Comparison of ENCODE assay signal across 14 mouse cellular contexts in the genomic region with DNA sequence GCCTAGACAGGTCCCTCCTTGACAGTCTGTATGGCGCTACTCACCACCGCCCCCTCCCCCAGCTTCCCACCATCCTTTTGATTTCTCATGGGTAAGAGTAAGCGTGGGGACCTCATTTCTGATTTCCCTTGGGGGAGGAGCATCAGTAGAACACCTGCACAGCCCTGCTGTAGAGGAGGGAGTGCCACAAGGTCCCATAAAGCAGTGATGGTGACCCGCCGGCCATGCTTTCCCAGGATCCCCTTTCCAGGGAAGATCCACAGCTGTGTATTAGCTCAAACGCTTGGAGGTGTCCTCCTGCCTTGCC. TPM values are rescaled to one million over a fixed set of nuclear protein-coding genes. Genes with fewer than 3 reads are reported as not detected.
A peak's percentile ranks its signal among the peaks of the same experiment; 100 is the strongest.
DNase-seq lines count a peak whose midpoint lies in the region; ATAC-seq and TF ChIP-seq lines count a peak whose summit lies in the region.
"Had no signal": no experiment of that assay in that cellular context is flagged by ENCODE, and none has a peak within 500 bp of the region (broad histone marks: within the 10 kb centered on the region; RNA-seq: fewer than 3 reads in every experiment).

No protein-coding gene starts in this region.

- 30% methylated on average over 6 of the region's 6 CpGs for WGBS in forebrain, postnatal 0 days
- 24% methylated on average over 6 of the region's 6 CpGs for WGBS in midbrain, embryonic 11.5 days
- 31% methylated on average over 6 of the region's 6 CpGs for WGBS in liver, embryonic 12.5 days (ENCODE audit: insufficient replicate concordance)

- H3K4me1 ChIP-seq in testis, adult 2 months (ENCODE audit: control insufficient read depth, insufficient read depth, low read length) = peaks cover 8% of the 10 kb centered on the region
- H3K4me1 ChIP-seq in forebrain, postnatal 0 days (ENCODE audit: insufficient read depth) = peaks cover 32% of the 10 kb centered on the region
- peaks cover 21% of the 10 kb centered on the region for H3K4me1 ChIP-seq in midbrain, embryonic 11.5 days (ENCODE audit: control insufficient read depth, insufficient read depth, low read length)
- H3K4me1 ChIP-seq in liver, embryonic 12.5 days = 0 out of 2 replicates have a peak, but pooled peaks cover 4% of the 10 kb centered on the region

- DNase-seq in testis, postnatal 14 days (ENCODE audit: low spot score) = no peak
- DNase-seq in forebrain, postnatal 0 days = peak; percentile 40
- DNase-seq in midbrain, embryonic 11.5 days (ENCODE audit: low spot score, missing footprints) = no peak
- no peak for DNase-seq in adrenal gland, postnatal 14 days
- DNase-seq in gastrocnemius, postnatal 10 days = no peak
- DNase-seq: adrenal gland, adult 8-10 months; cerebellum, postnatal 25 days; heart, postnatal 4 days; kidney, adult 11 months; lung, postnatal 36 days had no signal

- no peak for TF ChIP-seq CTCF in testis, adult 2 months (IDR thresholded peaks at IDR 0.05; ENCODE audit: control insufficient read depth, insufficient read depth, insufficient replicate concordance, low read depth, low read length)
- no peak for TF ChIP-seq CTCF in forebrain, postnatal 0 days (IDR thresholded peaks at IDR 0.05; ENCODE audit: low read depth)

- TF ChIP-seq POLR2A in testis, adult 2 months (IDR thresholded peaks at IDR 0.05; ENCODE audit: control insufficient read depth, low read depth, low read length) = no peak

- no peaks in the 10 kb centered on the region for H3K36me3 ChIP-seq in testis, adult 2 months (ENCODE audit: control insufficient read depth, insufficient read depth, low read length)
- 0 out of 2 replicates have a peak, but pooled peaks cover 3% of the 10 kb centered on the region for H3K36me3 ChIP-seq in forebrain, postnatal 0 days (ENCODE audit: insufficient read depth)
- H3K36me3 ChIP-seq in midbrain, embryonic 11.5 days (ENCODE audit: control insufficient read depth, insufficient read depth, low read length) = no peaks in the 10 kb centered on the region
- no peaks in the 10 kb centered on the region for H3K36me3 ChIP-seq in liver, embryonic 12.5 days
- H3K36me3 ChIP-seq: embryonic facial prominence, embryonic 15.5 days; limb, embryonic 10.5 days had no signal

- H3K9me3 ChIP-seq in forebrain, postnatal 0 days (ENCODE audit: low read length) = peaks cover 2% of the 10 kb centered on the region; the same call in 1 of the 2 replicates
- H3K9me3 ChIP-seq in midbrain, embryonic 11.5 days (ENCODE audit: control insufficient read depth, low read length) = no peaks in the 10 kb centered on the region
- H3K9me3 ChIP-seq in liver, embryonic 12.5 days (replicated peaks) = no peaks in the 10 kb centered on the region
- H3K9me3 ChIP-seq: embryonic facial prominence, embryonic 15.5 days; limb, embryonic 10.5 days had no signal

- no peak overlapping the region for H3K4me2 ChIP-seq in forebrain, postnatal 0 days (ENCODE audit: low read depth)
- H3K4me2 ChIP-seq in midbrain, embryonic 11.5 days = no peak overlapping the region
- no peak overlapping the region for H3K4me2 ChIP-seq in liver, embryonic 12.5 days
- H3K4me2 ChIP-seq: embryonic facial prominence, embryonic 15.5 days had no signal

- ATAC-seq in forebrain, postnatal 0 days = peak; percentile 17; the same call in 1 of the 2 replicates
- ATAC-seq in midbrain, embryonic 11.5 days (ENCODE audit: low FRiP score) = peak; percentile 22; the same call in 1 of the 2 replicates
- no peak for ATAC-seq in liver, embryonic 12.5 days

- H3K27ac ChIP-seq in testis, adult 2 months (ENCODE audit: control insufficient read depth, insufficient read depth, low read depth, low read length) = no peak overlapping the region
- H3K27ac ChIP-seq in forebrain, postnatal 0 days (ENCODE audit: low read depth, low read length) = peak overlapping the region; percentile 86
- peak overlapping the region; percentile 15 for H3K27ac ChIP-seq in midbrain, embryonic 11.5 days (ENCODE audit: low read depth, low read length)
- H3K27ac ChIP-seq in liver, embryonic 12.5 days = no peak overlapping the region
- H3K27ac ChIP-seq: embryonic facial prominence, embryonic 15.5 days; limb, embryonic 10.5 days had no signal

- no peaks in the 10 kb centered on the region for H3K27me3 ChIP-seq in testis, adult 2 months (ENCODE audit: control insufficient read depth, insufficient read depth, low read length)
- H3K27me3 ChIP-seq in forebrain, postnatal 0 days (ENCODE audit: insufficient read depth, low read length) = no peaks in the 10 kb centered on the region
- H3K27me3 ChIP-seq in midbrain, embryonic 11.5 days (ENCODE audit: control insufficient read depth, insufficient read depth, low read length) = 0 out of 2 replicates have a peak, but pooled peaks cover 2% of the 10 kb centered on the region
- peaks cover 49% of the 10 kb centered on the region for H3K27me3 ChIP-seq in liver, embryonic 12.5 days (replicated peaks)

- peak overlapping the region; percentile 8 for H3K4me3 ChIP-seq in testis, adult 2 months (ENCODE audit: control insufficient read depth, low read depth, low read length)
- H3K4me3 ChIP-seq in forebrain, postnatal 0 days (ENCODE audit: low read depth, low read length) = no peak overlapping the region
- H3K4me3 ChIP-seq in midbrain, embryonic 11.5 days (ENCODE audit: low read depth, low read length) = no peak overlapping the region
- H3K4me3 ChIP-seq in liver, embryonic 12.5 days = no peak overlapping the region
- H3K4me3 ChIP-seq: embryonic facial prominence, embryonic 15.5 days; limb, embryonic 10.5 days had no signal

- H3K9ac ChIP-seq in forebrain, postnatal 0 days = no peak overlapping the region
- peak overlapping the region; percentile 24 for H3K9ac ChIP-seq in midbrain, embryonic 11.5 days (ENCODE audit: low read length)
- no peak overlapping the region for H3K9ac ChIP-seq in liver, embryonic 12.5 days
- H3K9ac ChIP-seq: embryonic facial prominence, embryonic 15.5 days had no signal

RNA-seq across cellular contexts. Expression of a gene that starts 23.1 kb away (rescaled TPM):
- polyA plus RNA-seq in testis, adult 2 months (2012; rRNA removed) = 5.6 and 7.2 TPM in 2 replicates
- 241 and 274 TPM in 2 replicates for total RNA-seq in forebrain, postnatal 0 days (2014; rRNA removed)
- polyA plus RNA-seq in forebrain, postnatal 0 days (2015; fragmentation: Nextera tagmentation; extraction: Ambion mirVana) = 92.8 and 107 TPM in 2 replicates
- polyA plus RNA-seq in midbrain, embryonic 11.5 days (2014; fragmentation: Nextera tagmentation; extraction: Ambion mirVana) = 40.0 and 40.3 TPM in 2 replicates
- total RNA-seq in adrenal gland, postnatal 14 days (2021) = 15.1 and 19.1 TPM in 2 replicates
- 1 to 10 TPM; 7.3 to 7.9 TPM for total RNA-seq in gastrocnemius, postnatal 10 days (2021)
- polyA plus RNA-seq in liver, embryonic 12.5 days (2016; fragmentation: Nextera tagmentation; extraction: Ambion mirVana) = 0.72 and 1.1 TPM in 2 replicates

Comparison
In these comparisons a context has a peak if more than half of its experiments do, and no peak if none do; other contexts are left out.
1. H3K27ac ChIP-seq: peak in forebrain, postnatal 0 days (single experiment) and midbrain, embryonic 11.5 days (single experiment); none in testis, adult 2 months (single experiment) and liver, embryonic 12.5 days (single experiment).